Mouse (Mus musculus) midbrain, embryonic 15.5 days (tissue): ENCODE measurements around the gene Cfap43. TPM values are rescaled to one million over a fixed set of nuclear protein-coding genes. Genes with fewer than 3 reads are reported as not detected.

Experiments
- ATAC-seq: fragments of 200-750 bp; cut with Nextera tagmentation; replicated peaks from 2 replicates; pipeline ENCODE4 v1.8.0; 2017; ENCODE audit warnings: moderate TSS enrichment
- H3K27ac ChIP-seq: fragments of 300-500 bp; sonication (generic); 2 replicates; pipeline ENCODE4 v1.5.1; 2015; ENCODE audit warnings: mild to moderate bottlenecking, inconsistent platforms
- H3K27me3 ChIP-seq: fragments of 300-500 bp; sonication (generic); replicated peaks from 2 replicates; pipeline ENCODE4 v1.6.1; 2015; ENCODE audit warnings: inconsistent platforms
- H3K36me3 ChIP-seq: fragments of 300-500 bp; sonication (generic); replicated peaks from 2 replicates; pipeline ENCODE4 v1.6.1; 2015; ENCODE audit warnings: inconsistent platforms
- H3K4me1 ChIP-seq: fragments of 300-500 bp; sonication (generic); 2 replicates; pipeline ENCODE4 v1.6.1; 2015; ENCODE audit warnings: inconsistent platforms
- H3K4me2 ChIP-seq: fragments of 300-500 bp; sonication (generic); 2 replicates; pipeline ENCODE4 v1.6.1; 2015; ENCODE audit warnings: inconsistent platforms, mild to moderate bottlenecking, moderate library complexity
- H3K4me3 ChIP-seq: fragments of 300-500 bp; sonication (generic); 2 replicates; pipeline ENCODE4 v1.5.1; 2015; ENCODE audit warnings: mild to moderate bottlenecking, inconsistent platforms
- H3K9ac ChIP-seq: fragments of 300-500 bp; sonication (generic); 2 replicates; pipeline ENCODE4 v1.6.1; 2015; ENCODE audit warnings: mild to moderate bottlenecking, inconsistent platforms
- H3K9me3 ChIP-seq: fragments of 300-500 bp; sonication (generic); 2 replicates; pipeline ENCODE4 v1.6.1; 2016; ENCODE audit warnings: inconsistent platforms
- WGBS: fragments of 180-500 bp; shearing (Covaris S2); methylation state at CpG from one replicate; pipeline ENCODE4 v1.1.7; 2015; ENCODE audit warnings: mixed read lengths; 5-methylcytosine and 5-hydroxymethylcytosine counted together
- polyA plus RNA-seq: library from polyadenylated mRNA; unstranded; fragments of >200 nt; fragmentation: Nextera tagmentation; extraction: Ambion mirVana; gene quantifications from 2 replicates; pipeline ENCODE4 v1.2.1, GENCODE M21; 2015

The Cfap43 gene
- polyA plus RNA-seq, 1 experiment from 2014 or later = 1.5 TPM

DNA sequence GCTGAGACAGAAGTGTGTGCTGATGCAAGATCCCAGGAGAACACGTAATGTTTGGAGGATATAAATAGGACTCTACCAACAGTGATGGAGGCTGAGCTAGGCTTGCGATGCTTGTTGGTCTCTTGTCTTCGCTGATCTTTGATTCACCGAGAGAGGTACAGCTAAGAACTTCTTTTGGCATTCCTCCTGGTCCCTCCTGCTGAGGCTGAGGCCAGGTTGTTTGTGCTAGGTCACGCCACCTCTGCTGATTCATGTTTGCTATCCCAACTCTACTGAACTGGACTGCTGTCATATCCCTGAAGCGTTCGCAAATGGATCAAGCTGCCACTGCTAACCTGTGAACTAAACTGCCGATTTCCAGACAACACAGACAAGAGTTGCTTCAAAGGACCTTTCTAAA lies 15.1 kb upstream of the Cfap43 start:
- Histone ChIP-seq H3K4me1 (peaks cover 12% of the 10 kb centered on the region), H3K27ac (no peak overlapping the region), H3K4me3 (no peak overlapping the region), H3K9me3 (no peaks in the 10 kb centered on the region), H3K4me2 (no peak overlapping the region), H3K27me3 (no peaks in the 10 kb centered on the region), H3K36me3 (no peaks in the 10 kb centered on the region), H3K9ac (no peak overlapping the region)
- ATAC-seq = no peak
- 89% methylated on average over 8 of the region's 8 CpGs for WGBS

DNA sequence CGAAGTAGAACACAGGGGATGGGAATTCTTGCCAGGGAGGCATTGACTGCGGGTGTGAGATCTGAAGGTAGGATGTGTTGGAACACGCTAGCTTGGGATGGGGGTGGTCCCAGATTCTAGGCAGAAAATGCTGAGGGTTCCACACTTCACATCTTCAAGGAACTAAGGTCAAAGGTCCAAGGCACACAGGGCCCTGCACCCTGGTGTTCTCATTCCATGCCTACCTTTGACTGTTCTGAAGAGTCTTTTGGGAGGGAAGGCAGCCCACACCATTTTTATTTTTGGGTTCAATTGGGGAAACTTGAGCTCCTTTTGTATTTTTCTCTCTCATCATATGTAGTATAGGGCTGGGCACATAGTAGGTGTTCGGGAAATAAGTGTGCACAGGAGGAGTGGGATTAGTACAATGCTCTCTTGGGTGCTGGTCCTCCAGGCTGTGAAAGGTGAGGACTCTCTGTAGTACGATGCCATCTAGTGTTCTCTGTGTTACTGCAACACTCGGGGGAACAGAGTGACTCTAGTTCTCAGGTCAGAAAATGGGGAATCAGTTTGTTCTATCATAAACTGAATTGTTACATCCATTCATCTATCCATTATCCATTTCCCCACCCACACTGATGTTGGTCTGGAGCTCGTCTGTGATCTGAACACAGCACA lies 13.0 kb upstream of the Cfap43 start:
- Histone ChIP-seq H3K27ac (no peak overlapping the region), H3K4me2 (no peak overlapping the region), H3K36me3 (no peaks in the 10 kb centered on the region), H3K4me3 (no peak overlapping the region), H3K27me3 (no peaks in the 10 kb centered on the region), H3K9ac (no peak overlapping the region), H3K4me1 (peaks cover 5% of the 10 kb centered on the region), H3K9me3 (no peaks in the 10 kb centered on the region)
- ATAC-seq = 0 out of 2 replicates have a peak, but pooled peaks have one; percentile 50
- WGBS = 45% methylated on average over 7 of the region's 7 CpGs

DNA sequence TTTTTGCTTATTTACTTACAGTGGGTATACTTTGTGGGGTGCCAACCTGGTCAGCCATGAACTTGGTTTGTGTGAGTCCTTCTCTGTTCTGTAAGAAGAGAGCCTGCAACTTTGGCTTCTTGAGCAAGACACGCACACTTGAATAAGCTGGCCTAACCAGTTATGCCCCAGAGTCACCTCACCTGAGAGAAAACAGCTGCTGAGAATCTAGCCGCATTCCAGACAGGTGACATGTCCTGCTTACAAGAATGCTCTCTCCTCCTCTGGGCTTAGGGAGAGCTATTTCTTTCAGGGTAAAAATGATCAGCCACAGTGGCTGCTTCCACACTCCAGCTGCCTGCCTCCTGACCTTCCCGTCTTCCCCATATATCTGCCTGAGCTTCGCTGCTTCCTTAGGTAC lies 10.0 kb upstream of the Cfap43 start:
- H3K4me2 ChIP-seq = no peak overlapping the region
- no peak overlapping the region for H3K9ac ChIP-seq
- no peaks in the 10 kb centered on the region for H3K27me3 ChIP-seq
- no peaks in the 10 kb centered on the region for H3K4me1 ChIP-seq
- no peak for ATAC-seq
- H3K9me3 ChIP-seq = no peaks in the 10 kb centered on the region
- WGBS = 83% methylated on average over 4 of the region's 4 CpGs
- no peaks in the 10 kb centered on the region for H3K36me3 ChIP-seq
- no peak overlapping the region for H3K4me3 ChIP-seq
- H3K27ac ChIP-seq = no peak overlapping the region

DNA sequence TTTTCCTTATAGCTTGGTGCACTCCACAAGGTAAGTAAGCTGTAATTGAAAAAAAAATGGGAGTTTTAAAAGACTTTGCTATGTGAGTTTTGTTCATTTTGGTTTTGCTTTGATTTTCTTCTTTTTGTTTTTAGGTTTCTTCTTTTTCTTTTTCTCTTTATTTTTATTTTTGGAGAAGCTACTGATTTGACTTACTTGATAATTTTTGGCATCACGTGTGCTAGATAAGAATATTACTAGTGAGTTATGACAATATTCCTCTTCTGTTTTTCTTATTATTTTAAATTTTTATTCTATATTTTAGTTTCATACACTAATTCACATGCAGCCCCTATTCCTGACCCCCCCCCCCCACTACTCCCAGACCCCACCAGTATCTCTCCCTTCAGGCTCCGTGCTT lies 7.9 kb upstream of the Cfap43 start:
- ATAC-seq = no peak
- Histone ChIP-seq H3K9me3 (no peaks in the 10 kb centered on the region), H3K27ac (no peak overlapping the region), H3K9ac (no peak overlapping the region), H3K36me3 (no peaks in the 10 kb centered on the region), H3K27me3 (no peaks in the 10 kb centered on the region), H3K4me1 (no peaks in the 10 kb centered on the region), H3K4me3 (no peak overlapping the region), H3K4me2 (no peak overlapping the region)
- WGBS = 85% methylated on average over 2 of the region's 2 CpGs

DNA sequence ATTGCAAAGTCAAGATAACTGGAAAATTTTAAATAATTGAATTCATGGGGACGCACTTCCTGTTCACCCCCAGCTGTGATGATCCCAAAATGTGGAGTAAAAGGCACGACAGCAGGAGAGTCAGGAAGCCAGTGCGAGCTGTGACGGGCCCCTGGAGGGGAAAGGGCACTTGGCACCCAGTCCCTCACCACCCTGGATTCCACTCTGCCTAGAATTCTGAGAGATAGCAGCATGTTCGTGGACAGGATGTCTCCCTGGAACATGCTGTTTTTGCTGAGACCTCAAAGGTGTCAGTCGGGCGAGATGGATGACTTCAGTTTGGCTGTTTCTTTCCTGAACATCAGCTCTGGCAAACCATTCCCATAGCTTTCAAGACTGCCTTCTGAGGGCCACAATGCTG lies 6.7 kb upstream of the Cfap43 start:
- no peaks in the 10 kb centered on the region for H3K27me3 ChIP-seq
- no peak overlapping the region for H3K9ac ChIP-seq
- no peak overlapping the region for H3K4me2 ChIP-seq
- WGBS = 81% methylated on average over 7 of the region's 7 CpGs
- H3K4me3 ChIP-seq = no peak overlapping the region
- H3K36me3 ChIP-seq = no peaks in the 10 kb centered on the region
- H3K4me1 ChIP-seq = no peaks in the 10 kb centered on the region
- H3K27ac ChIP-seq = no peak overlapping the region
- no peaks in the 10 kb centered on the region for H3K9me3 ChIP-seq
- no peak for ATAC-seq

DNA sequence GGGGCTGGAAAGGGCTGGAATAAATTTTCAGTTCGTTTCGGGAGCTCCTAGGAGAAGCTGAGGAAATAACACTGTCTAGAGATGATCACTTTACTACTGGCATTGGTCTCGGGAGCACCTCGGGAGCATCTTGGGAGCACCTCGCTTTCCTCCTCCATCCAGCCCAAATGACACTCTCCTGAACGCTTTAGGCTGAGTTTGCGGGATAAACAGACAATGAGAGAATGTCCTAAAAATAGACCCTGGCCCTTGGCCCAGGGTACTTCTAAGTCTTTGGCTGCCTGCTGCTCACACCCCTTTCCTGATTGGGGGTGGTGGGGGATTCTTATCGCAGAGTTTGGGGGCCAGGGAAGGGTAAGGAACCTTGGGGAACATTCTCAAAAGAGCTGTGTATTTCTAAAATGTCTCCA lies 884 bp upstream of the Cfap43 start:
- WGBS = 4% methylated on average over 8 of the region's 8 CpGs
- Histone ChIP-seq H3K9me3 (no peaks in the 10 kb centered on the region), H3K4me2 (peak overlapping the region; percentile 90), H3K9ac (no peak overlapping the region; the same call in 1 of the 2 replicates), H3K4me3 (peak overlapping the region; percentile 83), H3K27ac (peak overlapping the region; percentile 82; the same call in 1 of the 2 replicates), H3K27me3 (no peaks in the 10 kb centered on the region), H3K4me1 (peaks cover 25% of the 10 kb centered on the region), H3K36me3 (no peaks in the 10 kb centered on the region)
- 0 out of 2 replicates have a peak, but pooled peaks have one; percentile 5 for ATAC-seq

DNA sequence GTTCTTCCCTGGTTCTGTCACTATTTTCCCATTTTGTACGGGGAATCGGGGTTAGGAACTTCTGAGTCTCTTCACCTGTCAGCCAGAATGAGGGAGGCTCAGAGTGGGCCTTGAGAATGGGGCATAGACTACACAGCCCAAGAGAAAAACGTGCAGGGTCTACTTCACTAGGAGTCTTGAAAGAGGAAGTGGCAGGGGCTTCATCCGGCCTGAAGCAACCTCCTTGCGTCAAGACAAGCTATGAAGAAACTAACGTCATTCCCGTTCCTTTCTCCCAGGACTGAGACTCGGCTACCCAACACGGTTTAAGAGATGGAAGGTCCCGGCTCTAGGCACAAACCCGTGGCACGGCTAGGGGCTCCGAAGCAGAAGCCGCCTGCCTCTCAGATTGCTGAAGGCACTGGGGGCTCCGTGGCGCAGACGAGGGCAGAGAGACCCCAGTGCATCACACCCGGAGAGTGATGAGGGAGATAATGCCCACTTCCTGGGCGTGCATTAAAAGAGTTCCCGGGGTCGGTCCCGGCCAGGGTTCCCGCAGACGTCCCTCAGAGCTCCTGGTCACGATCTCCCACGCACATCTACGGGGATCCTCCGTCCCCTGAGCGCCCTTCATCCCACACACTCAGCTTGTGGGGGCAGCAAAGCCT lies 509 bp downstream of the Cfap43 start:
- Histone ChIP-seq H3K4me3 (peak overlapping the region; percentile 83), H3K9me3 (no peaks in the 10 kb centered on the region), H3K9ac (peak overlapping the region; percentile 68), H3K27ac (peak overlapping the region; percentile 82), H3K4me1 (peaks cover 25% of the 10 kb centered on the region), H3K36me3 (no peaks in the 10 kb centered on the region), H3K27me3 (no peaks in the 10 kb centered on the region), H3K4me2 (peak overlapping the region; percentile 90)
- ATAC-seq = peak; percentile 32
- WGBS = under 1% methylated on average over 29 of the region's 29 CpGs

DNA sequence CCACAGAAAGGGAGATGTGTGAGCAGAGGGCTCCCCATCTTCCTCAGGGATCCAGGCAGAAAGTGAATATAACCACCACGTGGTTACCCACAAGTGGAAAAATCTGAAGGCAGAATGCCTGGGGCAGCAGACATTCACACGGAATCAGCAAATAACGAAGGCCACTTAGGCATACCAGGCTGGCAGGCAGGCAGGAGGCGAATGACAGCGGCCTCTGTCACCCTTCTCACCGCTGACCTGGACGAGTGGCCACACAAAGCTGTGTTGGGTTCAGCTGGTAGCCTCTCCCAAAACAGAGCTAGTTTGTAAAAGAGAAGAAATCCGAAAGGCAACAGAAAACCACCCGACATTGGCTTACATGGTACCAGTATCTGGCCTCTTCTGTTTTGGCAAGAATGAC lies 1.1 kb downstream of the Cfap43 start:
- ATAC-seq = no peak
- Histone ChIP-seq H3K27me3 (no peaks in the 10 kb centered on the region), H3K4me3 (peak overlapping the region; percentile 83), H3K4me1 (peaks cover 25% of the 10 kb centered on the region), H3K9me3 (no peaks in the 10 kb centered on the region), H3K9ac (no peak overlapping the region; the same call in 1 of the 2 replicates), H3K36me3 (no peaks in the 10 kb centered on the region), H3K4me2 (peak overlapping the region; percentile 90), H3K27ac (no peak overlapping the region)
- WGBS = 10% methylated on average over 9 of the region's 9 CpGs

DNA sequence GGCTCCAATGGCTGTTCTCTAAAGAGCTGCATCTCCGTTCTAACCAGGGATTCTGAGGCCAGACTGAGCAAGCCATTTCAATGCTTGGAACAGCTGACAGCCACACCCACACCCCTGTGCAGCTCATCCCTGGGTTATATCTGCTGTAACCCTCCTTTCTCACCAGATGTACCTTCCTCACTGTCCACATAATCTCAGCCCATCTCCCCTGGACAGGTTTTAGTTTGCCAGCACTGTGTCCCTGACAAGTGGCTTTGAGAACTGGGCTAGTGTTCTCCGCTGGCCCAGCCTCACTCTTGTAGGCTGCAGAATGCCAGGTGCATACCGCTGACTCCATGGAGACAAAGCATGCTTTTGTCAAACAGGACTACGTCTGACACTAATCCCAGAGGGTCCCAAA lies 1.7 kb downstream of the Cfap43 start:
- Histone ChIP-seq H3K9ac (no peak overlapping the region), H3K27ac (no peak overlapping the region), H3K4me3 (0 out of 2 replicates have a peak overlapping the region, but pooled peaks have one; percentile 83), H3K27me3 (no peaks in the 10 kb centered on the region), H3K36me3 (no peaks in the 10 kb centered on the region), H3K9me3 (no peaks in the 10 kb centered on the region), H3K4me2 (peak overlapping the region; percentile 90), H3K4me1 (peaks cover 25% of the 10 kb centered on the region)
- 8% methylated on average over 4 of the region's 4 CpGs for WGBS
- no peak for ATAC-seq

DNA sequence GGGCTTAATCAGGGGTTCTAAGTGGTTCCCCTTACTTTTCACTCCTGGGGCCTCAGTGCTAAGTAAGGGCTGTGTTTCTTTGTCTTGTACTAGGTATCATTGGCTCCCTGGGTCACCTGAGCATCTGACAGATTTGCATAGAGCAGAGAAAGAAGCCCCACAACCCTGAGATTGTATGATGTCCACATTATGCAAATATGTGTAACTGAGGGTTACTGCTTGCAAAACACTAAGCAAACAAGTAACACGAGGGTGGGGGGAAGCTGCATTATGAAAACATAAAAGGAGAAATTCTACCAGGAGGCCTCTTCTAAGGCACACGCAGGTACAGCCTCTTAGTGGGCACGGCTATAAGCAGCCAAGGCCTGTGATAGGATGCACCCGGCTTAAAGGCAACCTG lies 3.8 kb downstream of the Cfap43 start:
- no peak overlapping the region for H3K4me3 ChIP-seq
- H3K27ac ChIP-seq = no peak overlapping the region
- WGBS = 77% methylated on average over 4 of the region's 4 CpGs
- ATAC-seq = no peak
- H3K27me3 ChIP-seq = no peaks in the 10 kb centered on the region
- H3K4me2 ChIP-seq = no peak overlapping the region
- peaks cover 31% of the 10 kb centered on the region for H3K4me1 ChIP-seq
- no peaks in the 10 kb centered on the region for H3K36me3 ChIP-seq
- H3K9ac ChIP-seq = no peak overlapping the region
- no peaks in the 10 kb centered on the region for H3K9me3 ChIP-seq

DNA sequence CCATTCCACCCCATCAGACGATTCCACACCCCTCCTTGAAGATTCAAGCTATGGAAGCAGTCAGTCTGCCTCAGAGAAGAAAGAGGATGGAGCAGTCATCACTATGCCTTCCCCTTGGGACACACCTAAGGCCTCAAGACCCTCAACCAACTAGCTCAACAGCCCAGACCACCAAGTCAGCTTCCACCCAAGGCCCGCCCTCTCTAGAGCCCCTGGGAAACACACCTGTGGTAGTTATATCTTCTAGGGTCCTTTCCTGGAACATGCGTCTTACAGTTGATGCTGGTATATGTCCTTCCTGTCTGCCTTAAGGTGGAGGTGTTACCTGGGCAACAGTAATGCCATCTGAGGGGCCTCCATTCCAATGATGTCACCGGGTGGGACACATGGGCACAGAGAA lies 4.9 kb downstream of the Cfap43 start:
- Histone ChIP-seq H3K4me3 (no peak overlapping the region), H3K36me3 (no peaks in the 10 kb centered on the region), H3K27ac (no peak overlapping the region), H3K4me1 (peaks cover 35% of the 10 kb centered on the region), H3K9ac (no peak overlapping the region), H3K27me3 (no peaks in the 10 kb centered on the region), H3K4me2 (no peak overlapping the region), H3K9me3 (no peaks in the 10 kb centered on the region)
- no peak for ATAC-seq
- WGBS = 93% methylated on average over 4 of the region's 4 CpGs

DNA sequence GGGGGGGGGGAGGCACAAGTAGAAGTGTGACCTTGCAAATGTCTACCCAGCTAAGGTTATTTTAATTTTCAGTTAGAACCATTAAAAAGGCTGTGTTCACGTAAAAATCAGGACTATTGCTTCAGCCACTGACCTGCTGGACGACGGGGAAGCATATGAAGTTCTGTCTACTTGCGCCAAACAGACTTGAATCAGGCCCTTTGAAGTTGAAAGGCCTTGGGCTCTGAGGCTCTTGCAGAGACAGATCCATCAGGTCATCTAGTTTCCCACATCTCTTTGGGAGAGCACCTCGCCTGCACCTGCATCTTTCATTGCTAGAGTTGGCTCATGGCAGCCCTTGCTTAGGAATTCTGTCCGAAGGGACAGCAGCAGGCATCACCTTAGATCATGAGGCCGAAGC lies 5.7 kb downstream of the Cfap43 start:
- WGBS = 89% methylated on average over 7 of the region's 7 CpGs

DNA sequence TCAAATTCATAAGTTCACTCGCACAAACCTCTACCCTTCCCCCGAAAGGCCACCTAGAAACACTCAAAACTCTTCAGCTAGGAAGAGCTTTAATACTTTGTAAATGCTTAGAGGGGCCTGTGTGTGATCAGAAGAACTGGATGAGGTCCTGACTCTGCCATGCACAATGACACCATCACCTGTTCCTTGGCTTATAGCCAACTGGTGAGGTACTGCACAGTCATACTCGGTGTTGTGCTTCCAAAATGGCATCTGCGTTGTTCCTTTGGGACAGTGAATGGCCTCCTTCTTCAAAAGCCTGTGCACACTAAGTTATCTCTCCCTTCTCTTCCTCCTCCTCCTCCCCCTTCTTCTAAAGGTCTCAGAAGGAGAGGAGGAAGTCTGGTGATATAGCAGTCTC lies 8.3 kb downstream of the Cfap43 start:
- H3K9me3 ChIP-seq = no peaks in the 10 kb centered on the region
- no peak overlapping the region for H3K4me3 ChIP-seq
- no peak overlapping the region for H3K9ac ChIP-seq
- H3K36me3 ChIP-seq = no peaks in the 10 kb centered on the region
- peaks cover 24% of the 10 kb centered on the region for H3K4me1 ChIP-seq
- peak overlapping the region; percentile 93 for H3K27ac ChIP-seq
- no peak for ATAC-seq
- no peaks in the 10 kb centered on the region for H3K27me3 ChIP-seq
- no peak overlapping the region for H3K4me2 ChIP-seq
- 87% methylated on average over 4 of the region's 4 CpGs for WGBS

More for the DNA sequence above, 5.7 kb downstream of the Cfap43 start:
- no peak overlapping the region for H3K4me3 ChIP-seq
- H3K9ac ChIP-seq = no peak overlapping the region
- ATAC-seq = no peak
- no peaks in the 10 kb centered on the region for H3K36me3 ChIP-seq
- H3K4me1 ChIP-seq = peaks cover 39% of the 10 kb centered on the region
- no peaks in the 10 kb centered on the region for H3K27me3 ChIP-seq
- no peak overlapping the region for H3K4me2 ChIP-seq
- no peak overlapping the region for H3K27ac ChIP-seq
- H3K9me3 ChIP-seq = no peaks in the 10 kb centered on the region
